Mouse (Mus musculus): ENCODE results near the gene Psmb3.

Psmb3 gene

DNA sequence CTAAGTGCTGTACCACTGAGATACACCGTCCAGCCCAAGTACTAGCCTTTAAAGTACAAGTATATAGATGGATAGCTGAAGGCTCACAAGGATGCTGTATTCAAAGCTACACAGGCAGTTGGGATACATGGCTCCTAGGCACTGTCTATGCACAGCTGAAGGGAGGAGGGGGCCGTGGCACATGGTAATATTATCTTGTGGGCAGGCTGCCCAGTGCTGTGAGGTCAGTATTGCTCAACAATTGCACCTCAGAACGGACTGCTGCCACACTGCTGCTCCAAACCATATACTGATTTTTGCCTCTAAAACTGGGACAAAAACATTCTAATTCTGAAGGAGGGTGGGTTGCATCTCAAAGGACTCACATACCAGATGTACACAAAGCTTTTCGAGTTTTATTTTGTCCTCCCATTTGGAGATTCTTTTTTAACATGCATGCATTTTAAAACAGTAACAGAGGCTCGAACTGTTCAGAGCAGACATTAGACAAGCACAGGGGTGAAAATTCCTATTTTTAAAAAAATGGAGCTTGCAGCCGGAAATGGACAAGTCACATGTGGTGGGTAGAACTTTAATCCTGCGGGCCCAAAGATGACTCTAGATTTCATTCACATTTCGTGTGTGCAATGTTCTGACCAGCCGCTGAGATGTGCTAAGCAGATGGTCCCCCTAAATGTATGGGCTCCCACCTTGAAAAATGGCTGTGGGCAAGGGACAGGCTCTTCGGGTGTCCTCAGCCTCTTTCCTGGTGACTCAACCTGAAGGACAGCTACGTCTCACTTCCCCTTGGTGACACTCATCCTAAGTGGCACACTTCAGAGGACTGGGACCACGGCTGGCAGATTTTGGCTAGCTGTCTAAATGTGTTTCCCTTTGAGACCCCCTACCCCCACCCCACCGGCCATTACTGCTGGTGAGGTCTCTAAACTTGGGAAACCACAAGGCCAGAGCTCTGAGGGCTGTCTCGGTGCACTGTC is 11.9 kb downstream of the Psmb3 start:
- in situ Hi-C loops (cut with MboI, MseI) = no loop called here

DNA sequence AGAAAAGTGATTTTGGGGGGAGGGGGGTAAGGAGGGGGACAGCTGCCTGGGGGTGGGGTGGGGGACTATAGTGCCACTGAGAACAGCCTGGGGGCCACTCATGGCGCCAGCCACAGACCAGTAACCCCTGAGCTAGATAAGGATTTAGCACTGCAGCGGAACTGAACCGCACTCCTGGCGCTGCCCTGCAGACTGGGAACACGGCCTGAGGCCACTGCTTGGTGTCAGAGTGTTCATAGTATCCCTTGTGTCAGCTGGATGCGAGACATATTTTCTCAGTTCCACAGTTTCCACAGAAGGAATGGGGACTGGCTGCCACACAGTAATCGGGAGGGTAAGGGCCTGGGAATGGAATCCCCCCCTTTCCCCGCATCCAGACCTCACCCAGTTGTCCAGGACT is 12.8 kb downstream of the Psmb3 start:
- in situ Hi-C loops (cut with MboI, MseI) = no loop called here

DNA sequence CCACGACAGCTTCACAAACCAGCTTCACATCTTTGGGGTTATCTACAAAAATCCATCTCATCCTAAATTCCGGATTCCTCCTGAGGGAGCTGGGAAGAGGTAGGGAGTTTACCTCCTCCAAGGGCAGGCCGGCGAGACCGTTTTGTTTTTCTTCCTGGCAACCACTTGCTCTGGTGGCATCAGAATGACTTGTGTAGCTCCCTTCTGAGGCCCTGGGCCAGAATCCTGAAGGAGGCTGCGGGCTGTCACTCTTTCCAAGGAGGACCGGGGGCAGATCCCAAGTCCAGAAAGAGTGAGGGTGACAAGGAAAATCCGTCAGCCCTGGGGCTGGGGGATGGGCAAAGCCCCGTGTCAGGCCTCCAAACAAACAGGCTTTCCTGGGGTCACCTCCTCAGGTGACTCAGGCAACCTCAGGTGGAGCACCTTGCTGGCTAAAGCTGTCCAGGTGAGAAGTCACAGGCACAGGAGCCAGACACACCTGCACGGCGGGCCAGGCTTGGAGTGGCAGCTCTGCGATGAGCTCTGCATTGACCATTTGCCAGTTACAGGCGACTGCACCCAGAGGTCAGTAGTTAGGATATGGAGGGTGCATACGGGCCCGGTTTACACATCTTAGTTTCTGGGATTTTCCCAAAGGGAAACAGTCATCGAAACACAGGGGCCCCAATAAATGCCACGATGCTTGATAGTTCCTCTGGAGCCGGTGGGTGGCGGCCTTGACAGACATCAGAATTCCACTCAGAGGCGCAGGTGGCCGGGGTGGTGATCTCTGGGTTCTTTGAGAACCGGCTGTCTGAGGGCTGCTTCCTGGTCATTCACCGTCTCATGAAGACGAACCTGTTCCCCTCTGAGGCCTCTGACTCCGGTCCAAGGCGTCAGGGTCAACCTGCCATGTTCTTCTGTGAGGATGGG is 14.4 kb downstream of the Psmb3 start:
- in situ Hi-C loops (cut with MboI, MseI) = no loop called here

DNA sequence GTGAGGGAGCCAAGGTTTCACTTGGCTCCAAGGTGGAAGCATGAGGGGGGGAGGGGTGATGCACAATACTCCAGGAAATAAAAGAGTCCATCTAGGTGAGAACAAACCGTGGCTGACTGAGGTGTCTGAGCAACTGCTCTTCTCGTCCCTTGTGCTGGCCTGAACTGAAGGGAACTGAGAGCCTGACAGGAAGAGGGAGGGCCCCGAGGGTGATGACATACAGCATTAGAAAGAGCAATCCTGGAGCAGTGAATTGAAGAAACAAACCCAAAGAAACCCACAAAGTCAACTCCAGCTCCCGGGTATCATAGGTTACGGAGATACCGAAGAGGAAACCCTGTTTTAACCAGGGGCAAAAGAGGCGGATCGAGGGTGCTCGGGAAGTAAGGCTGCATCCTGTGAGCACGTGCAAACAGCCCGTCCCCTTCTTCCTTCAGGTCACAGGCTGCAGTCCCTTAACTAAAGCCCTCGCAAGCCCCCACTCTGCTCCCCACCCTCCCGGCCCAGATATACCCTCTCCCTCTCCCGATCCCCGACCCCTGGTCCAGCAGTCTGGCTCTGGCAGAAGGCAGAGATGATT is 15.2 kb downstream of the Psmb3 start:
- in situ Hi-C loops (cut with MboI, MseI) = no loop called here

DNA sequence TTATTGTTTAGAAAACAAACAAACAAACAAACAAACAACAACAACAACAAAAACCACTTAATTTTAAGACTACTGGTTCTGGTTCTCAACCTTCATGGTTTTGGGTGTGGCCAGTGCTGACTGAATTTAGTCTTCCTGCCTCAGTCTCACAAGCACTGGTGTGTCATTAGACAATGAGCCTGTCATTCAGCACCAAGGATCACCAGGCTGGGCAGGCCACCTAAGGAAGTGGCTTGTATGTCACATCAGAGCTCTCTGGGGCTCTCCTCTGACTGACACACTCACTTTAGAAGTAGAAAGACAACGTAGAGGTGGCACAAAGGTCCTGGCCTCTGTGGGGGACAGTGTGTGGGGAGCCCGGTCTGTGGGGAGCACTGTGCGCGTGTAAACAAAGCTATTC is 15.8 kb downstream of the Psmb3 start:
- in situ Hi-C loops (cut with MboI, MseI) = no loop called here

DNA sequence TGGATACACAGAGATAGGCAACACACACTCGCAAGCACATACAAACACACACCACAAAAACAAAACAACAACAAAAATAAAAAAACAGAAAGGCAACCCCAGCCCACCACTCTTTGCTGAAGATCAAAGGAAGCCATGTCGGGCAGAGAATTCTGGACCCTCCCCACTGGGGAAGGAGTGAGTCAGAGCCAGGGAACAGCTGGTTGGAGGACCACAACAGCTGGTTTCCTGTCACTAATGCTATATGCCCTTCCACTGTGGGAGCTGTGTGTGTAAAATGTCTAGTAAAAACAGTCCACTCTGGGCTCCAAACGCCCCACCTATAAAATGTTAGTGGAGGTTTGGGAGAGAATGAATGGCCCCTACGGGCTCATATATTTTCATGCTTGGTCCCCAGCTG is 18.1 kb downstream of the Psmb3 start:
- in situ Hi-C loops (cut with MboI, MseI) = no loop called here

DNA sequence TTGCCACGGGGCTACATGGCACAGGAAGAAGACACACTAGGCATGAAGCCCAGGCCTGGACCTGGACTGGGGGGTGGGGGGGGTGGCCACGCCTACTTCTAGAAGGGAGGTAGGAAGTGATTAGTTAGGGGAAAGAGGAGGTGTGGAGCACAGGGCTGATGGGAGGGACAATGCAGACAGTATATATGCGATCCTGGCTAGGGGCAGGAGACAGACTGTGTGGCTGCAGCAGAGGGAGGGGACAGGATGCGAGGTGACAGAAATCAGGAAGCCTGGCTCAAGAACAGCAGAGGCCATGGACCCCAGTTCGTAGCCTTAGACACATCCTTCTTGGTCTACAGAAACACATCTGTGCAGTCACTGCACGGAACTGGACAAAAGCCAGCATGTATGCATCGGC is 20.5 kb downstream of the Psmb3 start:
- in situ Hi-C loops (cut with MboI, MseI) = no loop called here

DNA sequence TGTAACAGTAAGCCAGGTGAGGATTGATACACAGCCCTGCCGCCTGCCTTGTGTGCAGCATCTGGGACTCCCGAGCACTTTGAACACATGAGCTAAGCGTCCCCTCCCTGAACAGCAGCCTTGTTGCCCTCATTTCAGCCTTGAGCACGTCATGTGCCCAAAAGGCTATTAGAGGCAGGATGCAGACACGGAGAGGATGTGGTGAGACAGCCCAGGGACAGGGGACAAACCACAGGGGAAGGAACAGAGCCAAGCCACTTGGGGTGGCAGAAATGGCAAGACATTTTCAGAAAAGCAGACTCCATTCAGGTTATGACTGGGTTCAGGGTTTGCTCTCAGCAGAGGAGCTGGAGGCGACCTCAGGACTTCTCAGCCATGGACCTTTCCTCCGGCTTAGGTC is 25.1 kb downstream of the Psmb3 start:
- in situ Hi-C loops (cut with MboI, MseI) = no loop called here

DNA sequence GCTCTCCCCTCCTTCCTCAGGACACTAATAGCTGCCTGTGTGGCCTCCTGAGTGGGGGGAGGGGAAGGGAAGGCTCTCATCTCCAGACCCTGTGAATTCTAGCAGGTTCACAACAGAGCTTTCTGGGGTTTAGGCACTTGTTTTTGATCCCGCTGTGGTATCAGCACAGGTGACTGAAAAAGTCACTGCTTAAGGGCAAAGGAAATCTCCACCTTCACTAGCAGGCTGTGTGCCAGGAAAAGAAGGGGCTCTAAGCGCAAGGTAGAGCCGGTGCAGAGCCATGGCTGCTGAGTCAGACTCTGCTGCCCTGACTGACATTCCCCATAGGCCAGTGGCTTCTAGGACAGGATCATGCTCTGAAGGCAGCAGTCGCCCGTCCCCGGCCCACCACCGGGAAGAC is 25.5 kb downstream of the Psmb3 start:
- in situ Hi-C loops (cut with MboI, MseI) = no loop called here

DNA sequence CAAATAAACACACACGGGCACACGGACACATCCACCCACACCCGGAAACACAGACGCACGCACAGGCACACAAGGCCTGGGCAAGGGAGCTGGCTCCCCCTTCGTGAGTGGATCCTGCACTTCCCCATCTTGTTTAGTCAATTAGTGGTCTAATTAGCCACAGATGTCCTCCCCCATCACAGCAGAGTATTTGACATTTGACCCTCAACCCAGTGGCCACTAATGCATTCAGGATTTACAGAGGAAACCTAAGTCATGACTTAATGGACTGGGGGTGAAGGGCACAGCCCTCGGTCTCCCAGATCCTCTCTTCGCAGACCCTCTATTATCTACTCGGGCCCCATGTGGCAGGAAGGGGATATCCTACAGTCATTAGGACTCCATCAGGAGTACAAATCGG is 30.5 kb downstream of the Psmb3 start:
- in situ Hi-C loops (cut with MboI, MseI) = no loop called here

DNA sequence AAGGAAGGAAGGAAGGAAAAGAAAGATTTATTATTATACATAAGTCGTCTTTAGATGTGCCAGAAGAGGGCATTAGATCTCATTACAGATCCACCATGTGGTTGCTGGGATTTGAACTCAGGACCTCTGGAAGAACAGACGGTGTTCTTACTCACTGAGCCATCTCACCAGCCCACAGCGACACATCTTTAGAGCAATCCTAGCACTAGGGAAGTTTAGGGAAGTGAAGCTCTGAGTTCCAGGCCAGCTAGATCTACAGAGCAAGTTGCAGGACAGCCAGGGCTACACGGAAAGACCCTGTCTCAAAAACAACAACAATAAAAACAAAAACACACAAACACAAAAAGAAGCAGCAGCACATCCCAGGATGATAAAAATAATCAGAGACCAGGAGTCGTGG is 31.6 kb downstream of the Psmb3 start:
- in situ Hi-C loops (cut with MboI, MseI) = loop anchor here (5.0 kb wide), 1 partner anchor 33 kb away; the partner anchor contains the start of genes Pcgf2 and Psmb3

DNA sequence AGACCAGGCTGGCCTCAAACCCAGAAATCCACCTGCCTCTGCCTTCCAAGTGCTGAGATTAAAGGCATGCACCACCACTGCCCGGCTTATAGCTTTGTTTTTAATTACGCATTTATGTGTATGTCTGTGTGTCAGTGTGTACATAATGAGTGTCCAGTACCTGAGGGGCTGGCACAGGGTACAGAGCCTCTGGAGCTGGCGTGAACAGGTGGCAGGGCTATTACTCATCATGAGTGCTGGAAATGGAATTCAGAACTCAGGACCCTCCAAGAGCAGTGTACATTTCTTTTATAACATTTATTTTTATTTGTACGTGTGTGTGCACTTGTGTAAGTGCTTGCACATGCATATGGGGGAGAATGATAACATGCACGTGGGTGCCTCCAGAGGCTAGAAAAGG is 33.4 kb downstream of the Psmb3 start:
- in situ Hi-C loops (cut with MboI, MseI) = loop anchor here (5.0 kb wide), 1 partner anchor 34 kb away; the partner anchor contains the start of genes Pcgf2 and Psmb3

DNA sequence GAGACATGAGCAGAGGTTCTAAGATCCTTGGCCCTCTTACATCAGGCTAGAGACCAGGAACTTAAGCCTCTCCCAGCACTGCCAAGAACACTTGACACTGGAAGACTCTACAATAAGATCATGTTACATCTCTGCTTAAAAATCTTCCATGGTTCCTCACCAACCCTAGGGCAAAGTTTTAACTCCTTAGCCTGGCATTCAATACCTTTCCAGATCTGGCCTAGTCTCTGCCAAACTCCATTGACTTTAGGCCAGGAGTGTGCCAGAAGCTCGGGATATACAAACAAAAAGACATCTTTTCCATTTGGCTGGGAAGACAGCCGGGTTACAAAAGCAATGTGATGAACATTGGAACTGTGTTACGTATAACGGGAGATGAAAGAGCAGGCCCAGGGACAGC is 34.4 kb downstream of the Psmb3 start:
- in situ Hi-C loops (cut with MboI, MseI) = loop anchor here (5.0 kb wide), 1 partner anchor 35 kb away; the partner anchor contains the start of genes Pcgf2 and Psmb3

DNA sequence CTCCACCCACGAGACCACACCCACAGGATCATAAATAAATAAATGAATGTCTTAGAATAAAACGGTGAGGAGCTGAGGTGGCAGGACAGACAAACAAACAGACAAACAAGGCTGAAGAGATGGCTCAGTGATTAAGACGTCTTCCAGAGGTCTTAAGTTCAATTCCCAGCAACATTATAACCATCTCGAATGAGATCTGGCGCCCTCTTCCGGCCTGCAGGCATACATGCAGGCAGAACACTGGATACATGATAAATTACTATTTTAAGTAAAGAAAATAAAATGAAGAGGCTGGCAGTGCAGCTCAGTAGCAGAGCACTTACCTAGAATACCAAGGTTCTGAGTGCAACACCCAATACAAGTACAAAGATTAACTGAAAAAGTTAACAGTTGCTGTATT is 35.5 kb downstream of the Psmb3 start:
- in situ Hi-C loops (cut with MboI, MseI) = loop anchor here (5.0 kb wide), 1 partner anchor 36 kb away; the partner anchor contains the start of genes Pcgf2 and Psmb3

DNA sequence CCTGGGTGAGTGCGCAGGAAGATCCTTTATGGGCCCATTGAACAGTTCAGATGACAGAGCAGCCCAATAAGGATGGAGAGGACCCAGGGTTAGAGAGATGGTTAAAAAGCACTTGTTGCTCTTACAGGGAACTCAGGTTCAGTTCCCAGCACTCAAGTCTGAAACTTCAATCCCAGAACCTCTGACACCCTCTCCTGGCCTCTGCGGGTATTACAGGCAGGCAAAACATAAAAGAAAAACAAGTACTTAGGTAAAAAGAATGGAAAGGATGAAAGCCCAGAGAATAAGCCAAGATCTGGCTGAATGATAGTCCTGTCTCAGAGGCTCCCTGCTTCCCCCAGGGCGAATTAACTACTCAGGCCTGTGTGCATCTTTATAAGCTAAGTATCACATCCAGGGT is 36.0 kb downstream of the Psmb3 start:
- in situ Hi-C loops (cut with MboI, MseI) = loop anchor here (5.0 kb wide), 1 partner anchor 37 kb away; the partner anchor contains the start of genes Pcgf2 and Psmb3

DNA sequence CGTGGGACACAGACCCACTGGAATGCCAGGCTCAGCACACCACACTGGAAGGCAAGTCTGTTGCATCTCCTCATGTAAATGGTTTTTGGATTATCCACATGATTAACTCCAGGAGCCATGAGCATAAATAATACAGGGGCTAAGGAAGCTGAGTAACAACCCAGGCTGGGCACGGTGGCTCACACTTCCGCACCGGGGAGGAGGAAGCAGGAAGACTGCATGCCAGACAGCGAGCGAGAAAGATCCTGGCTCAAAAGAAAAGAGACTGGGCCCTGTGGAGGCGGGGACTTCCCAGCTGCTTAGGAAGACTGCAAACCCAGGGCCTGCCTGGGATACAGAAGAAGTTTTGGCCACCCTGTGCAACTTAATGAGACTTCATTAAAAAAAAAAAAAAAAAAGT is 37.0 kb downstream of the Psmb3 start:
- in situ Hi-C loops (cut with MboI, MseI) = loop anchor here (5.0 kb wide), 1 partner anchor 57 kb away; the partner anchor contains the start of gene Lasp1

DNA sequence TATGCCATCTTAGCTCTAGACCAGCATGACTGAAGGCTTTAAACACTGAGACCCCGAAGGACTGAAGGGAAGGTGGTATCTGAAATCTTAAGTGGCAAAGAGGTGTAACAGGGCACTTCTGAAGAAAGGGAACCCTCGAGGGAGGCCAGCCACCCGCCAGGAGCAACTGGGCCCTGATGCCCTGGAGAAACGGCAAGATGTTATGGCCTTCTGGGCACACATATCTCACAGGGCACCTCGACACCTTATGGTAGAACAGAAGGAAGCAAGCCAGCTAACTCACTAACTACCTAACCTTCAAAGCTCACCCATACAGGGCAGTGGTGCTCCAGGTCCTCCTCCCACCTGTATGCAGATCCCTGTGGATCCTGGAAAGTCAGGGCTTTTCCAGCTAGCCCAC is 39.0 kb downstream of the Psmb3 start:
- in situ Hi-C loops (cut with MboI, MseI) = loop anchor here (5.0 kb wide), 1 partner anchor 55 kb away; the partner anchor contains the start of gene Lasp1

DNA sequence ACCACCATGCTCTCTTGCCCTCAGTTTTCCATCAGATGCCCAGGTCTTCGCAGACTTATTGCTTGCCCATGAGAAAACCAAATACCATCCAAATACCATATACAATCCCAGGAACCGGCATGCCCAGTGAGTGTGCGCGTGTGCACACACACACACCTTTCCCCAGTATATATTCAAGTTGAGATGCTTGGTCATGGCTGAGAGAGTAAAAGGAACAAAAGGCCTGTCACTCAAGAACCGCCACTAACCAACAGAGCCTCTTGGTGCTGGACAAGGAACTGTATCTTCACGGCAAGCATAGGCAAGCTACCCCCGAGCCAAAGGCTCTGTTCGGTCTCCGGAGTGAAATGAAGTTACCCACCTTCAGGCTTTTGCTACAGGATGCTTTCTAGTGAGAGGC is 39.4 kb downstream of the Psmb3 start:
- in situ Hi-C loops (cut with MboI, MseI) = loop anchor here (5.0 kb wide), 1 partner anchor 55 kb away; the partner anchor contains the start of gene Lasp1

DNA sequence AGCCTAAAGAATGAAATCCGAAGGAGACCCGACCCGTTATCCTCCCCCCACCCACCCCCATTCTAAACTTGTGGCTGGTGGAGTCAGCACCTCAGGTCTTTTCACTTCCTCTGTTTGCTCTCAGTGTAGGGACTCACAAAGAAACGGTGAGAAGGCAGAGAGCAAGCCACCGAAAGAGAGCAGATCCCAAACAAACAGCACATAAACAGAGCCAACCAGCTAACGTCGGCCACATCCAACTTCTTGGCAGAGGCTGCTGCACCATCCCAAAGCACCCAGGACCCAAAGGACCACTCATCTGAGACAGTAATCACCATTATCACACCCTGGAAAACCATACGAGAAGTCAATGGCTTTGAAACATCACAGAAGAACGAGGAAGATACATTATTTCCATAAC is 40.2 kb downstream of the Psmb3 start:
- in situ Hi-C loops (cut with MboI, MseI) = loop anchor here (5.0 kb wide), 1 partner anchor 54 kb away; the partner anchor contains the start of gene Lasp1

DNA sequence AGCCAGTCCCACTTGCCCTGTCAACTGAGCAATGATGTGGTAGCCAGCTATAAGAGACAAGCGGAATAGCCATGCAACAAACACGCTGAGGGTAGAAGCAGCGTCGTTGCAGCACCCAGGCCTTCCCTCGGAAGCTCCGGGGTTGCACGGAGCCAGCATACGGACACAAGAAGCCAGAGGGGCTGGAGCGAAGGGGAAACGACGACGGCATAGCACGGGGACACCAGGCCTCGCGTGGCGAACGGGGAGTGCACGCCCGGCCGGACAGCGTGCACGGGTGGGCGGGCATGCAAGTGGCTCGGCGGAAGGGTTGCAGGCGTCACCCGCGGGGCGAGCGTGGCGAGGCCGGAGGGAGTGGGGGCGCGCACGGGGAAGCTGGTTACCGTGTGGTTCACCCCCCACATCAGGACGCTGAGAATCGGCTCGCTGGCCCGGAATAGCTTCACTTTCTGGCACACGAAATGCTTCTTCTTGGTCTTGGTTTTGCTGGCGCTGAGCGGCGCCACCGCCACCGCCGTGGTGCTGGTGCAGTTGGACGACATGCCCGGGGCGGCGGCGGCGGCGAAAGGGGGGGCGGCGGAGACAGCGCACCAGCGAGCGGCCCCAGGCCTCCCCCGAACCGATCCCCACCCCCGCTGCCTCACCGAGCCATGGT is 41.0 kb downstream of the Psmb3 start, which contains the start of gene Pip4k2b:
Gene Pip4k2b (minus strand): TSS at position 642 of the 655 bp plus-strand sequence.
- in situ Hi-C loops (cut with MboI, MseI) = loop anchor here (5.0 kb wide), 1 partner anchor 53 kb away; the partner anchor contains the start of gene Lasp1

Measured in regulatory T cell (primary cell).